In genomic region chr16:34729371-34729770, GRCm38 (mm10) we compare ENCODE assay signal across 20 mouse cellular contexts. TPM values are rescaled to one million over a fixed set of nuclear protein-coding genes. Genes with fewer than 3 reads are reported as not detected.
A peak's percentile ranks its signal among the peaks of the same experiment; 100 is the strongest.
DNase-seq lines count a peak whose midpoint lies in the region; ATAC-seq and TF ChIP-seq lines count a peak whose summit lies in the region.
"Had no signal": no experiment of that assay in that cellular context is flagged by ENCODE, and none has a peak within 500 bp of the region (broad histone marks: within the 10 kb centered on the region; RNA-seq: fewer than 3 reads in every experiment).

No protein-coding gene starts in this region.

- H3K4me3 ChIP-seq in kidney, adult 2 months (ENCODE audit: insufficient read depth, low read depth, low read length) = no peak overlapping the region
- no peak overlapping the region for H3K4me3 ChIP-seq in kidney, embryonic 15.5 days (replicated peaks)
- no peak overlapping the region for H3K4me3 ChIP-seq in ES-Bruce4 (ENCODE audit: low read depth, low read length)
- H3K4me3 ChIP-seq: embryonic facial prominence, embryonic 10.5 days; embryonic facial prominence, embryonic 12.5 days; forebrain, embryonic 13.5 days; forebrain, embryonic 15.5 days had no signal

- H3K36me3 ChIP-seq in kidney, adult 2 months (ENCODE audit: control insufficient read depth, insufficient read depth, low read length) = no peaks in the 10 kb centered on the region; the same call in 1 of the 2 replicates
- H3K36me3 ChIP-seq in kidney, embryonic 15.5 days = peaks cover 20% of the 10 kb centered on the region
- peaks cover 2% of the 10 kb centered on the region; the same call in 1 of the 2 replicates for H3K36me3 ChIP-seq in ES-Bruce4 (ENCODE audit: control insufficient read depth, insufficient read depth, low read length, poor library complexity, severe bottlenecking)

- no peak for TF ChIP-seq CTCF in kidney, adult 2 months (conservative IDR thresholded peaks at IDR 0.05; ENCODE audit: insufficient read depth, insufficient read length, low read depth, low read length)
- no peak for TF ChIP-seq CTCF in ES-Bruce4 (IDR thresholded peaks at IDR 0.05; ENCODE audit: low read depth, low read length)

- H3K9ac ChIP-seq in kidney, embryonic 15.5 days = no peak overlapping the region
- H3K9ac ChIP-seq in ES-Bruce4 (ENCODE audit: low read depth, poor library complexity, severe bottlenecking) = no peak overlapping the region
- H3K9ac ChIP-seq: embryonic facial prominence, embryonic 12.5 days; forebrain, embryonic 13.5 days; forebrain, embryonic 15.5 days; forebrain, postnatal 0 days had no signal

- no peaks in the 10 kb centered on the region for H3K9me3 ChIP-seq in kidney, embryonic 15.5 days (replicated peaks)
- no peaks in the 10 kb centered on the region for H3K9me3 ChIP-seq in ES-Bruce4 (replicated peaks; ENCODE audit: control insufficient read depth, insufficient read depth, low read length, poor library complexity, severe bottlenecking)
- H3K9me3 ChIP-seq: embryonic facial prominence, embryonic 10.5 days; embryonic facial prominence, embryonic 12.5 days; forebrain, embryonic 13.5 days; G1E had no signal

- H3K4me2 ChIP-seq in kidney, embryonic 15.5 days = no peak overlapping the region
- H3K4me2 ChIP-seq: embryonic facial prominence, embryonic 12.5 days; forebrain, embryonic 13.5 days; forebrain, embryonic 15.5 days had no signal

- H3K27ac ChIP-seq in kidney, adult 2 months (ENCODE audit: insufficient read depth, low read depth, low read length) = peak overlapping the region; percentile 73
- no peak overlapping the region for H3K27ac ChIP-seq in kidney, embryonic 15.5 days
- peak overlapping the region; percentile 33; the same call in 1 of the 2 replicates for H3K27ac ChIP-seq in ES-Bruce4 (ENCODE audit: insufficient read depth, low read length)
- H3K27ac ChIP-seq: embryonic facial prominence, embryonic 10.5 days; embryonic facial prominence, embryonic 12.5 days; forebrain, embryonic 13.5 days; forebrain, embryonic 15.5 days had no signal

- no peaks in the 10 kb centered on the region for H3K27me3 ChIP-seq in kidney, adult 2 months (replicated peaks; ENCODE audit: control insufficient read depth, insufficient read depth, low read length)
- no peaks in the 10 kb centered on the region for H3K27me3 ChIP-seq in kidney, embryonic 15.5 days
- no peaks in the 10 kb centered on the region for H3K27me3 ChIP-seq in ES-Bruce4 (ENCODE audit: control insufficient read depth, insufficient read depth, low read length, poor library complexity, severe bottlenecking)
- H3K27me3 ChIP-seq: embryonic facial prominence, embryonic 12.5 days; forebrain, embryonic 13.5 days; forebrain, embryonic 15.5 days; Patski had no signal

- peak; percentile 65 for DNase-seq in kidney, adult 2 months
- DNase-seq in R1 (ENCODE audit: low read depth, low spot score) = peak; percentile 24
- DNase-seq in c-Kit-positive CD71-positive TER-119-positive erythroid progenitor cells, embryonic 14.5 days (ENCODE audit: low spot score) = no peak
- DNase-seq: adrenal gland, adult 2 months; adrenal gland, postnatal 10 days; adrenal gland, postnatal 25 days; cerebellum, adult 11-12 months; cerebellum, adult 2 months; cerebellum, adult 9-10 months; cerebellum, postnatal 10 days; cerebellum, postnatal 25 days; forebrain, postnatal 0 days had no signal

- H3K4me1 ChIP-seq in kidney, adult 2 months (ENCODE audit: control insufficient read depth, insufficient read depth, low read length) = peaks cover 8% of the 10 kb centered on the region; the same call in 1 of the 2 replicates
- no peaks in the 10 kb centered on the region for H3K4me1 ChIP-seq in kidney, embryonic 15.5 days
- no peaks in the 10 kb centered on the region for H3K4me1 ChIP-seq in ES-Bruce4 (ENCODE audit: control insufficient read depth, insufficient read depth, low read length)
- H3K4me1 ChIP-seq: embryonic facial prominence, embryonic 10.5 days; embryonic facial prominence, embryonic 12.5 days; forebrain, embryonic 13.5 days; forebrain, embryonic 15.5 days had no signal

- no peak for ATAC-seq in kidney, embryonic 15.5 days (replicated peaks; ENCODE audit: low FRiP score)
- ATAC-seq: forebrain, embryonic 13.5 days; forebrain, embryonic 15.5 days; forebrain, postnatal 0 days; Patski had no signal

- TF ChIP-seq EP300 in ES-Bruce4 (IDR thresholded peaks at IDR 0.05; ENCODE audit: insufficient read depth, low read depth, low read length) = no peak

- 90% methylated on average over 1 of the region's 1 CpGs for WGBS in kidney, adult 2 months
- 84% methylated on average over 1 of the region's 1 CpGs for WGBS in kidney, embryonic 15.5 days

- TF ChIP-seq POLR2A in kidney, adult 2 months (IDR thresholded peaks at IDR 0.05; ENCODE audit: low read depth, low read length) = no peak
- no peak for TF ChIP-seq POLR2A in ES-Bruce4 (IDR thresholded peaks at IDR 0.05; ENCODE audit: insufficient read depth, low read length)

RNA-seq across cellular contexts. Expression of gene Mylk, which starts 15.6 kb away (rescaled TPM):
- 64.7 and 77.2 TPM in 2 replicates for polyA plus RNA-seq in kidney, adult 2 months (2012; rRNA removed)
- polyA plus RNA-seq in kidney, embryonic 15.5 days (2015; fragmentation: Nextera tagmentation; extraction: Ambion mirVana) = 47.5 and 97.3 TPM in 2 replicates
- 1.4 and 1.9 TPM in 2 replicates for polyA plus RNA-seq in ES-Bruce4 (2011; ENCODE audit: insufficient read depth, insufficient read length, low read depth, missing spikeins)
- polyA plus RNA-seq: G1E had no signal

RNA-seq across cellular contexts. Expression of gene Ccdc14, which starts 39.0 kb away (rescaled TPM):
- polyA plus RNA-seq in kidney, adult 2 months (2012; rRNA removed) = 0.88 and 0.91 TPM in 2 replicates
- 7.0 and 7.6 TPM in 2 replicates for polyA plus RNA-seq in kidney, embryonic 15.5 days (2015; fragmentation: Nextera tagmentation; extraction: Ambion mirVana)
- 31.4 and 32.0 TPM in 2 replicates for polyA plus RNA-seq in ES-Bruce4 (2011; ENCODE audit: insufficient read depth, insufficient read length, low read depth, missing spikeins)

Comparison
In these comparisons a context has a peak if more than half of its experiments do, and no peak if none do; other contexts are left out.
1. RNA of gene Mylk, which starts 15.6 kb away (polyA plus RNA-seq): 47.5 to 97.3 TPM in kidney, embryonic 15.5 days and 64.7 to 77.2 TPM in kidney, adult 2 months; 1.4 to 1.9 TPM in ES-Bruce4; every median in the first group is over 10 times any median in the second.